Mouse (Mus musculus) neural tube, embryonic 15.5 days (tissue): ENCODE data around the gene Gnpat. TPM values are rescaled to one million over a fixed set of nuclear protein-coding genes. Genes with fewer than 3 reads are reported as not detected.

ENCODE experiments used
- ATAC-seq: fragments of 200-750 bp; cut with Nextera tagmentation; 2 replicates; pipeline ENCODE4 v1.8.0; 2017; ENCODE audit warnings: mild to moderate bottlenecking, moderate TSS enrichment, moderate library complexity; ENCODE audit not compliant: low FRiP score
- H3K27ac ChIP-seq: fragments of 300-500 bp; sonication (generic); replicated peaks from 2 replicates; pipeline ENCODE4 v1.5.1; 2015; ENCODE audit warnings: mild to moderate bottlenecking, inconsistent platforms
- H3K27me3 ChIP-seq: fragments of 300-500 bp; sonication (generic); replicated peaks from 2 replicates; pipeline ENCODE4 v1.6.1; 2015; ENCODE audit warnings: inconsistent platforms
- H3K36me3 ChIP-seq: fragments of 300-500 bp; sonication (generic); 2 replicates; pipeline ENCODE4 v1.6.1; 2015; ENCODE audit warnings: inconsistent platforms
- H3K4me1 ChIP-seq: fragments of 300-500 bp; sonication (generic); 2 replicates; pipeline ENCODE4 v1.6.1; 2015; ENCODE audit warnings: inconsistent platforms
- H3K4me2 ChIP-seq: fragments of 300-500 bp; sonication (generic); 2 replicates; pipeline ENCODE4 v1.6.1; 2015; ENCODE audit warnings: inconsistent platforms, mild to moderate bottlenecking, moderate library complexity
- H3K4me3 ChIP-seq: fragments of 300-500 bp; sonication (generic); replicated peaks from 2 replicates; pipeline ENCODE4 v1.5.1; 2015; ENCODE audit warnings: mild to moderate bottlenecking, inconsistent platforms
- H3K9ac ChIP-seq: fragments of 300-500 bp; sonication (generic); replicated peaks from 2 replicates; pipeline ENCODE4 v1.6.1; 2015; ENCODE audit warnings: mild to moderate bottlenecking, inconsistent platforms
- H3K9me3 ChIP-seq: fragments of 300-500 bp; sonication (generic); replicated peaks from 2 replicates; pipeline ENCODE4 v1.6.1; 2016; ENCODE audit warnings: inconsistent platforms
- WGBS: fragments of 180-500 bp; shearing (Covaris S2); methylation state at CpG from one replicate; pipeline ENCODE4 v1.1.7; 2015; ENCODE audit warnings: mixed read lengths; 5-methylcytosine and 5-hydroxymethylcytosine counted together
- polyA plus RNA-seq: library from polyadenylated mRNA; unstranded; fragments of >200 nt; fragmentation: Nextera tagmentation; extraction: Ambion mirVana; gene quantifications from 2 replicates; pipeline ENCODE4 v1.2.1, GENCODE M21; 2015

Gnpat gene
- polyA plus RNA-seq, 1 experiment from 2014 or later, result 67.3 TPM

- H3K9me3 ChIP-seq, result no peaks in the 10 kb centered on the region
- no peaks in the 10 kb centered on the region for H3K4me1 ChIP-seq
- H3K36me3 ChIP-seq, result peaks cover 17% of the 10 kb centered on the region
- no peak overlapping the region for H3K4me3 ChIP-seq
- H3K4me2 ChIP-seq, result no peak overlapping the region
- no peaks in the 10 kb centered on the region for H3K27me3 ChIP-seq
- no peak overlapping the region for H3K27ac ChIP-seq
- 83% methylated on average over 3 of the region's 3 CpGs for WGBS
- ATAC-seq, result no peak
- H3K9ac ChIP-seq, result no peak overlapping the region
Observed at GRCm38 (mm10) chr8:124845131-124845530, 17.7 kb upstream of the Gnpat start.

GRCm38 (mm10) chr8:124845573-124845972, 17.3 kb upstream of the Gnpat start:
- Histone ChIP-seq H3K27ac (no peak overlapping the region), H3K9ac (no peak overlapping the region), H3K27me3 (no peaks in the 10 kb centered on the region), H3K36me3 (peaks cover 14% of the 10 kb centered on the region), H3K9me3 (no peaks in the 10 kb centered on the region), H3K4me2 (no peak overlapping the region), H3K4me1 (no peaks in the 10 kb centered on the region), H3K4me3 (no peak overlapping the region)
- 88% methylated on average over 5 of the region's 5 CpGs for WGBS
- ATAC-seq, result no peak

- Histone ChIP-seq H3K9me3 (peaks cover 2% of the 10 kb centered on the region; the same call in 1 of the 2 replicates), H3K36me3 (peaks cover 54% of the 10 kb centered on the region), H3K4me2 (no peak overlapping the region), H3K9ac (no peak overlapping the region), H3K27me3 (no peaks in the 10 kb centered on the region), H3K27ac (no peak overlapping the region), H3K4me1 (no peaks in the 10 kb centered on the region), H3K4me3 (no peak overlapping the region)
- WGBS, result 92% methylated on average over 1 of the region's 1 CpGs
- no peak for ATAC-seq
Observed at GRCm38 (mm10) chr8:124853511-124853910, 9.3 kb upstream of the Gnpat start.

GRCm38 (mm10) chr8:124859466-124859865, 3.4 kb upstream of the Gnpat start:
- Histone ChIP-seq H3K9ac (no peak overlapping the region), H3K27me3 (no peaks in the 10 kb centered on the region), H3K9me3 (no peaks in the 10 kb centered on the region; the same call in 1 of the 2 replicates), H3K4me1 (peaks cover 20% of the 10 kb centered on the region), H3K4me3 (no peak overlapping the region), H3K36me3 (peaks cover 59% of the 10 kb centered on the region), H3K27ac (no peak overlapping the region), H3K4me2 (no peak overlapping the region)
- no peak for ATAC-seq

GRCm38 (mm10) chr8:124860188-124860587, 2.6 kb upstream of the Gnpat start:
- ATAC-seq, result no peak
- Histone ChIP-seq H3K4me2 (no peak overlapping the region), H3K9ac (no peak overlapping the region), H3K4me3 (no peak overlapping the region), H3K27ac (no peak overlapping the region), H3K27me3 (no peaks in the 10 kb centered on the region), H3K9me3 (no peaks in the 10 kb centered on the region), H3K36me3 (peaks cover 52% of the 10 kb centered on the region), H3K4me1 (peaks cover 24% of the 10 kb centered on the region)
- WGBS, result 95% methylated on average over 3 of the region's 3 CpGs

GRCm38 (mm10) chr8:124863163-124863677, 387 bp downstream of the Gnpat start:
- Histone ChIP-seq H3K4me3 (peak overlapping the region; percentile 83), H3K27ac (peak overlapping the region; percentile 94), H3K4me1 (peaks cover 27% of the 10 kb centered on the region), H3K4me2 (peak overlapping the region; percentile 79), H3K9ac (peak overlapping the region; percentile 93), H3K9me3 (no peaks in the 10 kb centered on the region), H3K27me3 (no peaks in the 10 kb centered on the region), H3K36me3 (peaks cover 26% of the 10 kb centered on the region)
- ATAC-seq, result peak; percentile 87
- under 1% methylated on average over 33 of the region's 33 CpGs for whole genome bisulfite sequencing

GRCm38 (mm10) chr8:124863729-124864128, 896 bp downstream of the Gnpat start:
- H3K27ac ChIP-seq, result peak overlapping the region; percentile 94
- no peak for ATAC-seq
- 22% methylated on average over 8 of the region's 8 CpGs for whole genome bisulfite sequencing
- H3K4me1 ChIP-seq, result peaks cover 27% of the 10 kb centered on the region
- H3K36me3 ChIP-seq, result peaks cover 21% of the 10 kb centered on the region
- no peaks in the 10 kb centered on the region for H3K9me3 ChIP-seq
- H3K27me3 ChIP-seq, result no peaks in the 10 kb centered on the region
- peak overlapping the region; percentile 83 for H3K4me3 ChIP-seq
- H3K9ac ChIP-seq, result peak overlapping the region; percentile 93
- peak overlapping the region; percentile 79 for H3K4me2 ChIP-seq

GRCm38 (mm10) chr8:124866669-124867068, 3.8 kb downstream of the Gnpat start:
- WGBS, result 87% methylated on average over 3 of the region's 3 CpGs
- no peak overlapping the region for H3K4me3 ChIP-seq
- ATAC-seq, result no peak
- H3K36me3 ChIP-seq, result peaks cover 16% of the 10 kb centered on the region
- peaks cover 22% of the 10 kb centered on the region for H3K4me1 ChIP-seq
- no peaks in the 10 kb centered on the region for H3K27me3 ChIP-seq
- H3K27ac ChIP-seq, result no peak overlapping the region
- H3K9ac ChIP-seq, result no peak overlapping the region
- H3K4me2 ChIP-seq, result no peak overlapping the region
- no peaks in the 10 kb centered on the region for H3K9me3 ChIP-seq

- no peak overlapping the region for H3K27ac ChIP-seq
- no peak overlapping the region for H3K4me2 ChIP-seq
- no peak overlapping the region for H3K9ac ChIP-seq
- H3K4me3 ChIP-seq, result no peak overlapping the region
- ATAC-seq, result no peak
- H3K36me3 ChIP-seq, result peaks cover 21% of the 10 kb centered on the region
- H3K4me1 ChIP-seq, result peaks cover 18% of the 10 kb centered on the region
- 87% methylated on average over 2 of the region's 2 CpGs for WGBS
- no peaks in the 10 kb centered on the region for H3K27me3 ChIP-seq
- H3K9me3 ChIP-seq, result no peaks in the 10 kb centered on the region
Observed at GRCm38 (mm10) chr8:124867126-124867525, 4.3 kb downstream of the Gnpat start.

GRCm38 (mm10) chr8:124869708-124870107, 6.9 kb downstream of the Gnpat start:
- no peak for ATAC-seq
- peaks cover 6% of the 10 kb centered on the region; the same call in 1 of the 2 replicates for H3K4me1 ChIP-seq
- H3K36me3 ChIP-seq, result peaks cover 46% of the 10 kb centered on the region
- 76% methylated on average over 6 of the region's 6 CpGs for WGBS
- no peak overlapping the region for H3K4me2 ChIP-seq
- no peaks in the 10 kb centered on the region for H3K27me3 ChIP-seq
- H3K9ac ChIP-seq, result no peak overlapping the region
- H3K4me3 ChIP-seq, result no peak overlapping the region
- H3K9me3 ChIP-seq, result no peaks in the 10 kb centered on the region
- no peak overlapping the region for H3K27ac ChIP-seq

GRCm38 (mm10) chr8:124871474-124871873, 8.6 kb downstream of the Gnpat start:
- no peak overlapping the region for H3K4me3 ChIP-seq
- 96% methylated on average over 7 of the region's 7 CpGs for WGBS
- H3K36me3 ChIP-seq, result peaks cover 60% of the 10 kb centered on the region

GRCm38 (mm10) chr8:124872081-124872480, 9.2 kb downstream of the Gnpat start:
- WGBS, result 95% methylated on average over 7 of the region's 7 CpGs
- ATAC-seq, result no peak
- Histone ChIP-seq H3K4me2 (no peak overlapping the region), H3K4me1 (0 out of 2 replicates have a peak, but pooled peaks cover 3% of the 10 kb centered on the region), H3K9me3 (no peaks in the 10 kb centered on the region), H3K36me3 (peaks cover 66% of the 10 kb centered on the region), H3K27me3 (no peaks in the 10 kb centered on the region), H3K4me3 (no peak overlapping the region), H3K9ac (no peak overlapping the region), H3K27ac (no peak overlapping the region)

More at GRCm38 (mm10) chr8:124871474-124871873, 8.6 kb downstream of the Gnpat start:
- Histone ChIP-seq H3K27me3 (no peaks in the 10 kb centered on the region), H3K9ac (no peak overlapping the region), H3K27ac (no peak overlapping the region), H3K4me1 (0 out of 2 replicates have a peak, but pooled peaks cover 3% of the 10 kb centered on the region), H3K4me2 (no peak overlapping the region), H3K9me3 (no peaks in the 10 kb centered on the region)
- ATAC-seq, result no peak
